Mouse (Mus musculus) hindbrain, embryonic 14.5 days (tissue): ENCODE data around the gene Gm20696. TPM values are rescaled to one million over a fixed set of nuclear protein-coding genes. Genes with fewer than 3 reads are reported as not detected.

ENCODE experiments used
- ATAC-seq: fragments of 200-750 bp; cut with Nextera tagmentation; 2 replicates; pipeline ENCODE4 v1.8.0; 2017; ENCODE audit warnings: moderate number of reproducible peaks, mild to moderate bottlenecking, moderate TSS enrichment, moderate library complexity; ENCODE audit not compliant: low FRiP score
- DNase-seq: peaks from one replicate; pipeline ENCODE4 v3.0.0-alpha.2; 2015; ENCODE audit warnings: low spot score
- H3K27ac ChIP-seq: fragments of 300-500 bp; sonication (generic); 2 replicates; pipeline ENCODE4 v1.5.1; 2014; ENCODE audit warnings: mild to moderate bottlenecking, moderate library complexity
- H3K27me3 ChIP-seq: fragments of 300-500 bp; sonication (generic); 2 replicates; pipeline ENCODE4 v1.6.1; 2014; ENCODE audit warnings: mild to moderate bottlenecking, low read length, mixed read lengths; ENCODE audit not compliant: control insufficient read depth, insufficient read depth
- H3K36me3 ChIP-seq: fragments of 300-500 bp; sonication (generic); replicated peaks from 2 replicates; pipeline ENCODE4 v1.6.1; 2014; ENCODE audit not compliant: control insufficient read depth, insufficient read depth
- H3K4me1 ChIP-seq: fragments of 300-500 bp; sonication (generic); replicated peaks from 2 replicates; pipeline ENCODE4 v1.6.1; 2014; ENCODE audit warnings: antibody characterized with exemption, low read length, mixed read lengths; ENCODE audit not compliant: control insufficient read depth, insufficient read depth
- H3K4me2 ChIP-seq: fragments of 300-500 bp; sonication (generic); replicated peaks from 2 replicates; pipeline ENCODE4 v1.6.1; 2014; ENCODE audit warnings: mild to moderate bottlenecking, moderate library complexity
- H3K4me3 ChIP-seq: fragments of 300-500 bp; sonication (generic); replicated peaks from 2 replicates; pipeline ENCODE4 v1.5.1; 2014; ENCODE audit warnings: mild to moderate bottlenecking, low read length
- H3K9ac ChIP-seq: fragments of 300-500 bp; sonication (generic); 2 replicates; pipeline ENCODE4 v1.6.1; 2014
- H3K9me3 ChIP-seq: fragments of 300-500 bp; sonication (generic); 2 replicates; pipeline ENCODE4 v1.6.1; 2016; ENCODE audit warnings: low read length; ENCODE audit not compliant: control insufficient read depth
- WGBS: fragments of 180-500 bp; shearing (Covaris S2); extraction: QIAGEN DNeasy Blood & Tissue Kit; methylation state at CpG from one replicate; pipeline ENCODE4 v1.1.7; 2014; 5-methylcytosine and 5-hydroxymethylcytosine counted together
- polyA plus RNA-seq: library from polyadenylated mRNA; unstranded; fragments of >200 nt; fragmentation: Nextera tagmentation; extraction: Ambion mirVana; gene quantifications from 2 replicates; pipeline ENCODE4 v1.2.1, GENCODE M21; 2014

Gm20696 gene
- polyA plus RNA-seq, 1 experiment from 2014 or later: 2.6 TPM

DNA sequence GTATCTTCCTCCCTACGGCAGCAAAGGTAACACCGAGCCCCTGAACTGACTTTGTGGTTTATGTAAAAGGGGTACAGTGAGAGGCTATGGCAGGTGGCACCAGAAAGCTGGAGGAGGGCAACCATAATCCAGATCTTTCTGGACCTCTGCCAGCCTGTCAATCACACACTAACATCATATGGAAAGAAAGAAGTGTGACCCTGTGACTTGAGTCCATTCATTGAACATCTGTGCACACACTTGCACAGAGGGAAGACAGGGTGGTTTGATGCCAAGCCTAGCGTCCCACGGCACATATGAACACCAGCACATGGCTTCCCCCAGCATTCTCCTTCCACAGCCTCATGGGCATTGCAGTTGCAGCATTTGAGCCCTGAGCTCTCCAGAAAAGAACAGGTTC, 202.1 kb downstream of the Gm20696 start:
- no peaks in the 10 kb centered on the region for H3K27me3 ChIP-seq
- ATAC-seq (no peak), DNase-seq (no peak)
- H3K4me1 ChIP-seq: no peaks in the 10 kb centered on the region
- no peak overlapping the region for H3K4me2 ChIP-seq
- 65% methylated on average over 4 of the region's 4 CpGs for WGBS
- no peak overlapping the region for H3K9ac ChIP-seq
- H3K27ac ChIP-seq: no peak overlapping the region
- no peak overlapping the region for H3K4me3 ChIP-seq
- no peaks in the 10 kb centered on the region for H3K36me3 ChIP-seq
- H3K9me3 ChIP-seq: no peaks in the 10 kb centered on the region

DNA sequence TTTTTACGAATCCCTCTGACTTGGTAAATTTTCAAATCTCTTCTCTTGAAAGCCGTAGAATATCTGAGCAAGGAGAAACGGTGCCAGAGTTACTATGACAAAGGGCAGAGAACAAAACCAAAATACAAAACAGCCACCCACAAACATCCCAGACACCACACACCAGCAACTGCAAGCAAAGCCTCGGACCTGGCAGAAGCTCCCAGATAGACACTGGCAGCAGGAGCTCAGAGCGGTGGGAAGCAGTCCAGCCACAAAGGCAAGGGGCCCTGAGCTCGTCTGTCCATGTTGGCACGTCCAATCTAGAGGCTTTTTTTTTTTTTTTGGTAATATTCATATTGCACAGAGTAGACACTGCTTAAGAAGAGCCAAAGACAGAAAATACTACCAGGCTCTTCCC, 202.7 kb downstream of the Gm20696 start:
- H3K9ac ChIP-seq: no peak overlapping the region
- no peak overlapping the region for H3K4me2 ChIP-seq
- H3K9me3 ChIP-seq: no peaks in the 10 kb centered on the region
- no peaks in the 10 kb centered on the region for H3K4me1 ChIP-seq
- 65% methylated on average over 7 of the region's 7 CpGs for WGBS
- no peaks in the 10 kb centered on the region for H3K36me3 ChIP-seq
- no peaks in the 10 kb centered on the region for H3K27me3 ChIP-seq
- DNase-seq: no peak
- no peak overlapping the region for H3K4me3 ChIP-seq
- no peak for ATAC-seq
- H3K27ac ChIP-seq: no peak overlapping the region

- 94% methylated on average over 4 of the region's 4 CpGs for WGBS
- DNase-seq (no peak), ATAC-seq (no peak)
- H3K9ac ChIP-seq: no peak overlapping the region
- H3K4me1 ChIP-seq: no peaks in the 10 kb centered on the region
- no peaks in the 10 kb centered on the region for H3K9me3 ChIP-seq
- no peak overlapping the region for H3K4me3 ChIP-seq
- no peaks in the 10 kb centered on the region for H3K27me3 ChIP-seq
- H3K36me3 ChIP-seq: no peaks in the 10 kb centered on the region
- H3K27ac ChIP-seq: no peak overlapping the region
- H3K4me2 ChIP-seq: no peak overlapping the region
These were observed 207.8 kb downstream of the Gm20696 start for GRCm38 (mm10) chr6:99458775-99459174.

DNA sequence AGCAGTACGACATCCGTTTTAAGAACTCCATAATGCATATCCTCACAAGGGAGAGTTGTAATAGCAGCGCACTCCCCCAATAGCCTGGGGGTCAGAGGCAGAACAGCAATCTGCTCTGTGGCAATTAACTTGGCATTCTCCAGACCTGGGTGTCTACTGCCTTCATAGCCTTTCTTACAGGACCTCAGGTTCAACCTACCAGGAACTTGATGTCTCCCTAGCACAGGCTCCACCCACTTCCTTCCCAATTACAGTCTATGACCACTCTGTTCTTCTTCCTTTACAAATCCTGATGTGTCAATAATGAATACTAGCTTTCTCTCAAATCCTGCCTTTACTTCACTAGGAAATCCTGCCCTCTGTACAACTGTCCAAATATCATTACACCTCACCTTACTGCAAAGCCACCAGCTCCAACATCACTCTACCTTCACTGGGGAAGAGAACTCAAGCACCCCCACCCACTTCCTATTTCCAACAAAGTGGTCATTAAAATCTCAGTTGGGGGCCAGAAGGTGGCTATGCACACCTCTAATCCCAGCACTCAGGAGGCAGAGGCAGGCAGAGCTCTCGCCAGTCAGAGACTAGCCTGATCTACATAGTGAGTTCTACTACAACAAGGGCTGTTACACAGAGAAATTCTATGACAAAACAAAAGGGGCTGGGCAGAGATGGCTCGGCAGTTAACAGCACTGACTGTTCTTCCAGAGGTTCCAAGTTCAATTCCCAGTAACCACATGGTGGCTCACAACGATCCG, 212.7 kb downstream of the Gm20696 start:
- Histone ChIP-seq H3K27ac (no peak overlapping the region), H3K4me3 (no peak overlapping the region), H3K9me3 (no peaks in the 10 kb centered on the region), H3K4me2 (no peak overlapping the region), H3K9ac (no peak overlapping the region), H3K4me1 (no peaks in the 10 kb centered on the region), H3K27me3 (no peaks in the 10 kb centered on the region), H3K36me3 (no peaks in the 10 kb centered on the region)
- no peak for ATAC-seq
- WGBS: 92% methylated on average over 7 of the region's 7 CpGs
- DNase-seq: no peak

- Histone ChIP-seq H3K4me2 (no peak overlapping the region), H3K4me3 (no peak overlapping the region), H3K27me3 (no peaks in the 10 kb centered on the region), H3K36me3 (no peaks in the 10 kb centered on the region), H3K9me3 (no peaks in the 10 kb centered on the region), H3K27ac (no peak overlapping the region), H3K9ac (no peak overlapping the region), H3K4me1 (no peaks in the 10 kb centered on the region)
- ATAC-seq: no peak
- DNase-seq: no peak
- 64% methylated on average over 2 of the region's 2 CpGs for WGBS
These were observed 213.9 kb downstream of the Gm20696 start for GRCm38 (mm10) chr6:99452638-99453185.

- H3K36me3 ChIP-seq: no peaks in the 10 kb centered on the region
- DNase-seq (no peak), ATAC-seq (no peak)
- H3K4me2 ChIP-seq: no peak overlapping the region
- H3K4me1 ChIP-seq: no peaks in the 10 kb centered on the region
- H3K9ac ChIP-seq: no peak overlapping the region
- H3K9me3 ChIP-seq: no peaks in the 10 kb centered on the region
- WGBS: 59% methylated on average over 11 of the region's 11 CpGs
- no peaks in the 10 kb centered on the region for H3K27me3 ChIP-seq
- no peak overlapping the region for H3K4me3 ChIP-seq
- no peak overlapping the region for H3K27ac ChIP-seq
These were observed 215.1 kb downstream of the Gm20696 start for GRCm38 (mm10) chr6:99451479-99451878.

DNA sequence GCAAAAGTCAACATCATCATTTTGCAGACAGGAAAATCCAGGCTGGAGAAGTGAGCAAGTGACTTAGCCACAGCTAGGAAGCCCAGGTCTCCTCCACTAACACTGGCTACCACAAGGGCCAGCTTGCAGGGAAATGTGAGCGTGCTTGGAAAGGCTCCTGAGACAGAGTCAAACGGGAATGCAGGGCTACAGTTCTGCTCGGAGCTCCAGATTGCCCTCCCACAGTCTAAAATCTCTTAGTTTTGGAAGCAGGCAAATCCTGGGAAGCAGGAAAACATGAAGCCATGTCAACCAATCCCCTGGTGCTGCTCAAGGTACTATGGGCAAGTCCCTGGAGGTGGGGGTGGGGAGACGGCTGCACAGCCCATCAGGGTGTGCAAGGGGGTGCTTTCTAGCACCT, 219.2 kb downstream of the Gm20696 start:
- Histone ChIP-seq H3K4me1 (no peaks in the 10 kb centered on the region), H3K9me3 (no peaks in the 10 kb centered on the region), H3K36me3 (no peaks in the 10 kb centered on the region), H3K27me3 (no peaks in the 10 kb centered on the region), H3K4me2 (no peak overlapping the region), H3K9ac (no peak overlapping the region), H3K4me3 (no peak overlapping the region), H3K27ac (no peak overlapping the region)
- no peak for ATAC-seq
- WGBS: 82% methylated on average over 4 of the region's 4 CpGs
- no peak for DNase-seq

GRCm38 (mm10) chr6:99446801-99447415, 219.7 kb downstream of the Gm20696 start:
- H3K27ac ChIP-seq: no peak overlapping the region
- no peak overlapping the region for H3K9ac ChIP-seq
- H3K9me3 ChIP-seq: no peaks in the 10 kb centered on the region
- ATAC-seq (no peak), DNase-seq (no peak)
- H3K4me3 ChIP-seq: no peak overlapping the region
- 96% methylated on average over 12 of the region's 12 CpGs for WGBS
- H3K36me3 ChIP-seq: no peaks in the 10 kb centered on the region
- H3K27me3 ChIP-seq: no peaks in the 10 kb centered on the region
- no peaks in the 10 kb centered on the region for H3K4me1 ChIP-seq
- H3K4me2 ChIP-seq: no peak overlapping the region

GRCm38 (mm10) chr6:99443460-99443859, 223.1 kb downstream of the Gm20696 start:
- Histone ChIP-seq H3K27me3 (no peaks in the 10 kb centered on the region), H3K9ac (no peak overlapping the region), H3K36me3 (no peaks in the 10 kb centered on the region), H3K4me3 (no peak overlapping the region), H3K4me2 (no peak overlapping the region), H3K27ac (no peak overlapping the region), H3K4me1 (peaks cover 21% of the 10 kb centered on the region), H3K9me3 (no peaks in the 10 kb centered on the region)
- ATAC-seq (no peak), DNase-seq (no peak)
- 74% methylated on average over 5 of the region's 5 CpGs for WGBS
